Mouse (Mus musculus): ENCODE data around the gene Fzd2. TPM values are rescaled to one million over a fixed set of nuclear protein-coding genes. Genes with fewer than 3 reads are reported as not detected.

Gene Fzd2
- polyA plus RNA-seq, 1 experiment from 2014 or later: 27.8 TPM

- Histone ChIP-seq H3K4me2 (ENCODE audit: low read depth, low read length) (no peak overlapping the region), H3K27me3 (ENCODE audit: control insufficient read depth, insufficient read depth, low read depth, low read length) (no peaks in the 10 kb centered on the region), H3K9ac (ENCODE audit: low read length) (no peak overlapping the region), H3K36me3 (ENCODE audit: control insufficient read depth, insufficient read depth, low read length) (no peaks in the 10 kb centered on the region), H3K4me1 (replicated peaks; ENCODE audit: control insufficient read depth, insufficient read depth, low read length) (peaks cover 7% of the 10 kb centered on the region), H3K9me3 (ENCODE audit: control insufficient read depth, low read length) (no peaks in the 10 kb centered on the region), H3K4me3 (ENCODE audit: low read length) (no peak overlapping the region), H3K27ac (ENCODE audit: low read length) (no peak overlapping the region)
- 65% methylated on average over 13 of the region's 13 CpGs for WGBS
- peak; percentile 49; the same call in 1 of the 2 replicates for ATAC-seq (ENCODE audit: low read depth)
These were observed 42.0 kb downstream of the Fzd2 start for GRCm38 (mm10) chr11:102646226-102646625.

- WGBS: 59% methylated on average over 12 of the region's 12 CpGs
- no peaks in the 10 kb centered on the region for H3K36me3 ChIP-seq (ENCODE audit: control insufficient read depth, insufficient read depth, low read length)
- H3K27me3 ChIP-seq (ENCODE audit: control insufficient read depth, insufficient read depth, low read depth, low read length): no peaks in the 10 kb centered on the region
- no peak overlapping the region for H3K9ac ChIP-seq (ENCODE audit: low read length)
- H3K27ac ChIP-seq (ENCODE audit: low read length): no peak overlapping the region
- no peak for ATAC-seq (ENCODE audit: low read depth)
- H3K9me3 ChIP-seq (ENCODE audit: control insufficient read depth, low read length): no peaks in the 10 kb centered on the region
- H3K4me1 ChIP-seq (replicated peaks; ENCODE audit: control insufficient read depth, insufficient read depth, low read length): peaks cover 10% of the 10 kb centered on the region
- no peak overlapping the region for H3K4me2 ChIP-seq (ENCODE audit: low read depth, low read length)
- H3K4me3 ChIP-seq (ENCODE audit: low read length): no peak overlapping the region
These were observed 43.7 kb downstream of the Fzd2 start for GRCm38 (mm10) chr11:102647885-102648284.

DNA sequence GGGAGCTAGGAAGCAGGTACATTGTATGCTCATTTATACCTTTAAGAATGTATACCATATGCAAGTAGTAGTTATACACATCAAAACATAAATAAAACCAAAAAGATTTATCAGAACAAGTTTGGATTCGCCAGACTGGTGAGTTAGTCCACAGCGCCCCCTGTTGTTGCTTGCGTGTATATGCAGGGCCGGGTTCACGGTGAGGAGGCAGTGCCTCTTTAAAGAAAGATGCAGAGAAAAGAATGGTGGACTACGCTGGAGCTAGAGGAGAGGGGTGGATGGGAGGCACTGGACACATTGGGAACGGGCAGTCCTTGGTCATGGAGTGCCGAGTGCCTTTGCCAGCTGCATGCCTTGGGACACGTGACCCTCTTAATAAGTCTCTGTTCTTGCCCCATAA, 47.2 kb downstream of the Fzd2 start:
- no peaks in the 10 kb centered on the region for H3K9me3 ChIP-seq (ENCODE audit: control insufficient read depth, low read length)
- H3K36me3 ChIP-seq (ENCODE audit: control insufficient read depth, insufficient read depth, low read length): no peaks in the 10 kb centered on the region
- H3K4me1 ChIP-seq (replicated peaks; ENCODE audit: control insufficient read depth, insufficient read depth, low read length): 0 out of 2 replicates have a peak, but pooled peaks cover 4% of the 10 kb centered on the region
- H3K27me3 ChIP-seq (ENCODE audit: control insufficient read depth, insufficient read depth, low read depth, low read length): no peaks in the 10 kb centered on the region
- no peak overlapping the region for H3K27ac ChIP-seq (ENCODE audit: low read length)
- WGBS: 3% methylated on average over 9 of the region's 9 CpGs
- H3K4me3 ChIP-seq (ENCODE audit: low read length): no peak overlapping the region
- peak; percentile 47; the same call in 1 of the 2 replicates for ATAC-seq (ENCODE audit: low read depth)
- H3K9ac ChIP-seq (ENCODE audit: low read length): no peak overlapping the region
- no peak overlapping the region for H3K4me2 ChIP-seq (ENCODE audit: low read depth, low read length)

DNA sequence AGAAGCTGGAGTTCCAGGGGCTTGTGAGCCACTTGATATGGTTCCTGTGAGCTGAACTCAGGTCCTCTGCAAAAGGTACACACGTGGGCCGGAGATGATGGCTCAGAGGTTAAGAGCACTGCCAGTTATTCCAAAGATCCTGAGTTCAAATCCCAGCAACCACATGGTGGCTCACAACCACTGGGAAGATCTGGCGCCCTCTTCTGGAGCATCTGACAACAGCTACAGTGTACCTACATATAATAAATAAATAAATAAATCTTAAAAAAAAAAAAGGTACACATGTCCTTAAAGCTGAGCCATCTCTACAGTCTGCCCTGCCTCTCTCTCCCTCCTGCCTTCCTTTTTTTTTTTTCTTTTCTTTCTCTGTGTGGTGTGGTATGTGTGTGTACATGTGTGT, 48.6 kb downstream of the Fzd2 start:
- H3K27ac ChIP-seq (ENCODE audit: low read length): no peak overlapping the region
- WGBS: 70% methylated on average over 3 of the region's 3 CpGs
- no peak overlapping the region for H3K4me3 ChIP-seq (ENCODE audit: low read length)
- H3K4me1 ChIP-seq (replicated peaks; ENCODE audit: control insufficient read depth, insufficient read depth, low read length): 0 out of 2 replicates have a peak, but pooled peaks cover 5% of the 10 kb centered on the region
- H3K27me3 ChIP-seq (ENCODE audit: control insufficient read depth, insufficient read depth, low read depth, low read length): no peaks in the 10 kb centered on the region
- H3K9me3 ChIP-seq (ENCODE audit: control insufficient read depth, low read length): no peaks in the 10 kb centered on the region
- H3K36me3 ChIP-seq (ENCODE audit: control insufficient read depth, insufficient read depth, low read length): no peaks in the 10 kb centered on the region
- no peak overlapping the region for H3K9ac ChIP-seq (ENCODE audit: low read length)
- no peak overlapping the region for H3K4me2 ChIP-seq (ENCODE audit: low read depth, low read length)
- ATAC-seq (ENCODE audit: low read depth): no peak

GRCm38 (mm10) chr11:102655888-102656287, 51.7 kb downstream of the Fzd2 start:
- ATAC-seq (ENCODE audit: low read depth): no peak
- 0 out of 2 replicates have a peak, but pooled peaks cover 5% of the 10 kb centered on the region for H3K4me1 ChIP-seq (replicated peaks; ENCODE audit: control insufficient read depth, insufficient read depth, low read length)
- H3K9me3 ChIP-seq (ENCODE audit: control insufficient read depth, low read length): no peaks in the 10 kb centered on the region
- no peak overlapping the region for H3K4me2 ChIP-seq (ENCODE audit: low read depth, low read length)
- no peaks in the 10 kb centered on the region for H3K27me3 ChIP-seq (ENCODE audit: control insufficient read depth, insufficient read depth, low read depth, low read length)
- no peak overlapping the region for H3K9ac ChIP-seq (ENCODE audit: low read length)
- WGBS: 37% methylated on average over 8 of the region's 8 CpGs
- no peaks in the 10 kb centered on the region for H3K36me3 ChIP-seq (ENCODE audit: control insufficient read depth, insufficient read depth, low read length)
- H3K4me3 ChIP-seq (ENCODE audit: low read length): no peak overlapping the region
- H3K27ac ChIP-seq (ENCODE audit: low read length): no peak overlapping the region

GRCm38 (mm10) chr11:102656326-102656926, 52.2 kb downstream of the Fzd2 start:
- Histone ChIP-seq H3K4me1 (replicated peaks; ENCODE audit: control insufficient read depth, insufficient read depth, low read length) (0 out of 2 replicates have a peak, but pooled peaks cover 5% of the 10 kb centered on the region), H3K4me3 (ENCODE audit: low read length) (no peak overlapping the region), H3K27me3 (ENCODE audit: control insufficient read depth, insufficient read depth, low read depth, low read length) (no peaks in the 10 kb centered on the region), H3K4me2 (ENCODE audit: low read depth, low read length) (peak overlapping the region; percentile 29), H3K36me3 (ENCODE audit: control insufficient read depth, insufficient read depth, low read length) (no peaks in the 10 kb centered on the region), H3K27ac (ENCODE audit: low read length) (no peak overlapping the region), H3K9ac (ENCODE audit: low read length) (no peak overlapping the region), H3K9me3 (ENCODE audit: control insufficient read depth, low read length) (no peaks in the 10 kb centered on the region)
- WGBS: 3% methylated on average over 4 of the region's 4 CpGs
- ATAC-seq (ENCODE audit: low read depth): peak; percentile 74; the same call in 1 of the 2 replicates

DNA sequence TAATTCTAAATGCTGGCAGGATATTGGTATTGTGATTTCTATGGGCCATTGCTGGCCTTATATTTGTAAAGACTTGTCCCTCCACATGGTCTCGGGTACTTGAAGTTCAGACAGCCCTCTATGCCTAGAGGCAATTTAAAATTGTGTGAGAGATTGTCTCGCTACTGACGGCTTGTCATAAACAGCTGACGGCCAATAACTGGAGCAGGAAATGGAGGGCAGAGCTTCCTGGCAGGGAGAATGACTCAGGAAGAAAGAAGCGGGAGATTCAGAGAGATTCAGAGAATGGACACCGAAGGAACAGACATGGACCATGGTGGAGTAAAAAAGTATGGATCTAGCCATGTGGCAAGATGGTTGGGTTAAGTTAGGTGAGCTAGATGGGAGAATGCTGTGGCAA, 52.7 kb downstream of the Fzd2 start:
- H3K9ac ChIP-seq (ENCODE audit: low read length): no peak overlapping the region
- H3K27ac ChIP-seq (ENCODE audit: low read length): no peak overlapping the region
- no peaks in the 10 kb centered on the region for H3K9me3 ChIP-seq (ENCODE audit: control insufficient read depth, low read length)
- H3K4me3 ChIP-seq (ENCODE audit: low read length): no peak overlapping the region
- 39% methylated on average over 6 of the region's 6 CpGs for WGBS
- no peaks in the 10 kb centered on the region for H3K27me3 ChIP-seq (ENCODE audit: control insufficient read depth, insufficient read depth, low read depth, low read length)
- no peak for ATAC-seq (ENCODE audit: low read depth)
- peak overlapping the region; percentile 24; the same call in 1 of the 2 replicates for H3K4me2 ChIP-seq (ENCODE audit: low read depth, low read length)
- H3K36me3 ChIP-seq (ENCODE audit: control insufficient read depth, insufficient read depth, low read length): no peaks in the 10 kb centered on the region
- H3K4me1 ChIP-seq (replicated peaks; ENCODE audit: control insufficient read depth, insufficient read depth, low read length): 0 out of 2 replicates have a peak, but pooled peaks cover 2% of the 10 kb centered on the region

Other genes with a start within 250 kb of the Fzd2 start
- gene Slc4a1, start 238.2 kb upstream of the Fzd2 start, polyA plus RNA-seq (2015; fragmentation: Nextera tagmentation; extraction: Ambion mirVana): 8.9 and 18.2 TPM in 2 replicates
- 1.8 and 2.9 TPM in 2 replicates for gene Rundc3a, start 211.0 kb upstream of the Fzd2 start, polyA plus RNA-seq (2015; fragmentation: Nextera tagmentation; extraction: Ambion mirVana)
- gene Slc25a39, start 196.4 kb upstream of the Fzd2 start, polyA plus RNA-seq (2015; fragmentation: Nextera tagmentation; extraction: Ambion mirVana): 234 and 252 TPM in 2 replicates
- gene Grn, start 174.1 kb upstream of the Fzd2 start, polyA plus RNA-seq (2015; fragmentation: Nextera tagmentation; extraction: Ambion mirVana): 195 and 201 TPM in 2 replicates
- gene Fam171a2, start 156.7 kb upstream of the Fzd2 start, polyA plus RNA-seq (2015; fragmentation: Nextera tagmentation; extraction: Ambion mirVana): 2.9 and 3.9 TPM in 2 replicates
- 12.1 TPM in 2 replicates for gene Itga2b, start 134.3 kb upstream of the Fzd2 start, polyA plus RNA-seq (2015; fragmentation: Nextera tagmentation; extraction: Ambion mirVana)
- 47.1 and 48.6 TPM in 2 replicates for gene Gpatch8, start 48.0 kb upstream of the Fzd2 start, polyA plus RNA-seq (2015; fragmentation: Nextera tagmentation; extraction: Ambion mirVana)
- gene Gm11627, start 24.9 kb upstream of the Fzd2 start, polyA plus RNA-seq (2015; fragmentation: Nextera tagmentation; extraction: Ambion mirVana): 18.4 and 23.2 TPM in 2 replicates
- gene Meioc, start 59.3 kb downstream of the Fzd2 start, polyA plus RNA-seq (2015; fragmentation: Nextera tagmentation; extraction: Ambion mirVana): 0.16 and 0.19 TPM in 2 replicates
- gene Ccdc43, start 93.4 kb downstream of the Fzd2 start, polyA plus RNA-seq (2015; fragmentation: Nextera tagmentation; extraction: Ambion mirVana): 45.9 and 47.5 TPM in 2 replicates
- 5.0 and 5.1 TPM in 2 replicates for gene Adam11, start 157.0 kb downstream of the Fzd2 start, polyA plus RNA-seq (2015; fragmentation: Nextera tagmentation; extraction: Ambion mirVana)
- 60.8 and 65.7 TPM in 2 replicates for gene Gjc1, start 215.3 kb downstream of the Fzd2 start, polyA plus RNA-seq (2015; fragmentation: Nextera tagmentation; extraction: Ambion mirVana)
- 51.5 and 56.7 TPM in 2 replicates for gene Higd1b, start 231.5 kb downstream of the Fzd2 start, polyA plus RNA-seq (2015; fragmentation: Nextera tagmentation; extraction: Ambion mirVana)